8 mouse cellular contexts compared by ENCODE assay signal in genomic region chr3:108145534-108146445, GRCm38 (mm10). TPM values are rescaled to one million over a fixed set of nuclear protein-coding genes. Genes with fewer than 3 reads are reported as not detected.
DNase-seq lines count a peak whose midpoint lies in the region; ATAC-seq lines count a peak whose summit lies in the region.

Gene Gnai3 (minus strand): TSS chr3:108146146.

- intact Hi-C loops in gastrocnemius, postnatal 14 days (cut with DNase I; ENCODE audit: low total_unique reads) = no loop called here
- intact Hi-C loops in left cerebral cortex, postnatal 10 days (cut with DNase I) = loop anchor here (5.0 to 10.0 kb wide), 3 partner anchors 73 to 278 kb away; partner anchors contain the start of gene Gstm7

- DNase-seq in adrenal gland, adult (ENCODE audit: inconsistent age in 2 of 2, low spot score in 1 of 2) = peak; percentile 93 to 97
- DNase-seq in embryo, embryonic 10.5 days (ENCODE audit: low spot score) = peak; percentile 97
- peak; percentile 89 for DNase-seq in gastrocnemius, postnatal 14 days
- peak; percentile 90 to 92 for DNase-seq in left cerebral cortex, postnatal 10 days (ENCODE audit: extremely low spot score in 1 of 2, low spot score in 2 of 2)
- DNase-seq in right cerebral cortex, postnatal 25 days = peak; percentile 91
- peak; percentile 84 to 89 for DNase-seq in urinary bladder, postnatal 4 days (ENCODE audit: low spot score in 2 of 2)

- peak; percentile 96 for ATAC-seq in inflammation-experienced regulatory T-cells, adult 6 months
- peak; percentile 94 for ATAC-seq in megakaryocyte-erythroid progenitor cell, adult 5-6 weeks (replicated peaks; ENCODE audit: low FRiP score, low TSS enrichment, poor library complexity, severe bottlenecking)

RNA-seq across cellular contexts. Expression of gene Gnai3, which starts in this region (rescaled TPM):
- total RNA-seq in gastrocnemius, postnatal 14 days (2021) = 10 to 100 TPM; 17.7 to 22.6 TPM
- 100 to 1,000 TPM in 1 of 3 experiments, 10 to 100 TPM in 2; 90.7 to 140 (median 97.6) TPM for polyA plus RNA-seq in inflammation-experienced regulatory T-cells, adult 6 months (2017; shearing (Covaris generic))
- 10 to 100 TPM; 46.6 to 50.9 TPM for total RNA-seq in left cerebral cortex, postnatal 10 days (2021)
- 59.5 and 66.7 TPM in 2 replicates for total RNA-seq in megakaryocyte-erythroid progenitor cell, adult 5-6 weeks (2014; fragmentation: Nextera tagmentation)
- total RNA-seq in megakaryocyte-erythroid progenitor cell, adult 5-6 weeks (2017) = 114 and 126 TPM in 2 replicates

Comparison
In these comparisons a context has a peak if more than half of its experiments do, and no peak if none do; other contexts are left out.
1. Peak in every context shown above with its lines: DNase-seq and ATAC-seq.